Mouse (Mus musculus) gonadal fat pad, adult 2 months (tissue): Measurements from ENCODE around the gene Slc30a10. TPM values are rescaled to one million over a fixed set of nuclear protein-coding genes. Genes with fewer than 3 reads are reported as not detected.

Experiments
- DNase-seq: peaks from one replicate; pipeline ENCODE4 v3.0.0-alpha.2; 2012; ENCODE audit warnings: low read depth
- polyA plus RNA-seq: library from polyadenylated mRNA; depleted of rRNA; stranded (reverse); fragments of >200 nt; gene quantifications from 2 replicates; pipeline ENCODE4 v1.2.3, GENCODE M21; 2012

The Slc30a10 gene
- polyA plus RNA-seq, 1 experiment: 0.05 TPM

GRCm38 (mm10) chr1:185462889-185463288, 8.2 kb downstream of the Slc30a10 start:
- DNase-seq: no peak

DNA sequence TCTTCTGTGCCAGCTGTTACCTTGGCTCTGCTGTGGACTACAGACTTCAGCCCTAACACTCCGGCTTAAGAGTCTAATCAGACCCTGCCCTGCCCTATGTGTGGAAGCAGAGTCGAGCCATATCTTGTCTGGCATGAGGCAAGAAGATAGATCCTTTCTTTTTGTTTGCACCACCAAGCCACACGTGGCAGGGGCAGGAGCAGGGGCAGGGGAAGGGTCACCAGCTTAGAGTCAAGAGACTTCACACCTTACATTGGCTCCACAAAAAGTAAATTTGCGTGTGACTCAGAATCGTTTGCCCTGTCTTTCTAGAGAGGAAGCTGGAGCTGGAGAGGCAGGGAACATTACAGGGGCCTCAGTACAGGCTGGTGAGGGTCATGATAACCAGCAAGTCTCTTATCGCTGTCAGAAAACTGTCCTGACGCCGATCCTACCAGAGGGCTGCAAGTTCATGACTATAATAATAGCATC, 14.9 kb downstream of the Slc30a10 start:
- DNase-seq: no peak

- DNase-seq: no peak
Observed at GRCm38 (mm10) chr1:185472025-185472720, 17.5 kb downstream of the Slc30a10 start.

DNA sequence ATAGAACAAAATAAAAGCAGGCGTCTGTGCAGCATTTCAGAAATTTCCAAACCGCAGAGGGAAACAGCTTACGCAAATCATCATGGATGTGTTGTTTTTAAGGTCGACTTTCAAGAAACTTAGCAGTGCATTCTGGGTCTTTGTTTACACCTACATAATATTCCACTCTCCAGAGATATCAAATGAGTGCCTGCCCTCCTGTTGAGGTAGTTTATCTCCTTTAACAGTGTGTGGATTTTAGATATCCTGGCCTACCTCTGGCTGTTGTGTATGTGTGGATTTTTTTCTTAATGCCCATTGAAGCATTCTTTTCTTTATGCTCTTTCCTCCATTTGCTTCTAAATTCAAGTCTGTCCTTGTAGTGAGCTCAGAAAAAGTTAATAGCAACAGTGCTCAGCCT, 18.1 kb downstream of the Slc30a10 start:
- no peak for DNase-seq

GRCm38 (mm10) chr1:185473437-185473836, 18.8 kb downstream of the Slc30a10 start:
- DNase-seq: no peak

DNA sequence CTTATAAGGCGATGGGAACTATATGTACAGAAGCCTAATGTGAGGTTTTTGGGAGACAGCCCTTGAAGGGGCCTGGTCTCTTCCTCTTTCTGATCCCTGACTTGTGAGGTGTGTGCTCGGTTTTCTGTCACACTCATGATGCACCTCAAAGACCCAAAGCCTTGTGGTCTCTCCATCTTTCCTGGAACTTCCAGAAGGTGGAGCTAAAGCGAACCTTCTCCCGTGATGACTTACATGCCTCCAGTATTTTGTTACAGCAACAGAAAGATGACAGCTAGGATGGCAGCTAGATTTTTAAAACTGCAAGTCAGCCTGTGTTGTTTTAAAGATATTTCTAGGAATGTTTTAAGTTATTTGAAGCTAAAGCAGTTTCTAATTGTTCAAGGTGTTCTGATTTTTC, 25.2 kb downstream of the Slc30a10 start:
- no peak for DNase-seq

- DNase-seq: no peak
Observed at GRCm38 (mm10) chr1:185482001-185482761, 27.5 kb downstream of the Slc30a10 start.

DNA sequence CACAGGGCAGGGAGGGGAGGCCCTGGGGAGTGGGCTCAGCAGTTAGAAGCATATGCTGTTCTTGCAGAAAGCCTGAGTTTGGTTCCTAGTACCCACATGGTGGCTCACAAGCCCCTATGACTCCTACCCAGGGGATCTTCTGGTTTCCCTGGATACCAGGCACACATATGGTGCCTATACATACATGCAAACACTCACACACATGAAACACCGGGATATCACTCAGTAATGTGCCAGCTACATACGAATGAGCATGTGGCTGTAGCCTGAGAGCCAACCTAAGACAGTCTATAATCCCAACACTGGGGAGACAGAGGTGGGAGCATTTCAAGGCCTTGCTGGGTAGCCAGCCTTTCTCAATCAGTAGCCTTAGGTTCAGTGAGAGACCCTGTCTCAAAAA, 28.1 kb downstream of the Slc30a10 start:
- no peak for DNase-seq

GRCm38 (mm10) chr1:185483356-185484057, 28.9 kb downstream of the Slc30a10 start:
- no peak for DNase-seq

GRCm38 (mm10) chr1:185484281-185484680, 29.6 kb downstream of the Slc30a10 start:
- DNase-seq: no peak

- no peak for DNase-seq
Observed at GRCm38 (mm10) chr1:185489893-185490292, 35.2 kb downstream of the Slc30a10 start.

- no peak for DNase-seq
Observed at GRCm38 (mm10) chr1:185490603-185491002, 36.0 kb downstream of the Slc30a10 start.

DNA sequence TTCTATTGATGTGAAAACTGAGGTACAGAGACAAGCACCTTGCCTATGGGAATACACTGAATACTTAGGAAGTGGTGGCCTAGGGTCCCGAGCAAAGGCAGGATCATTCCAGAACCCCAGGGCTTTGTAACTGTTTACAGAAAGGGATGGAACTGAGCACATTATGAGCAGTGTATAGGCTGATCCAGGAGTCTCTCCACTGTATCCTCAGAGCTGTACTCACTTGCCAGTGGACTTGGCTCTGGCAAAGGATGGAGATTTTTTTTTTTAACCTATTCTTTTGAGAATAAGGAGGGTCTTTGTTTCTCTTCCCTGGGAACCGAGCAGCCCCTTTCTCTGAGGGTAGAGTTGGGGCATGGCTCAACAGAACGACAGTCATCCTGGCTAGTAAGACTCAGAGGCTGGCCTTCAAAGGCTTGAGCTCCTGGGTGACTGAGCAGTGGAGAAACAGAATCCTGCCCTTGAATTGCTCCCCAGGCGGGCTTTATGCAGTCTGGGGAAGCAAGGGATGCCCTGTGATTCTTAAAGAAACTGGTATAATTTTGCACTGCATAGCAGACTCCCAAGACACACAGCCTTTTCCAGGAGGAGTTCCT, 38.9 kb downstream of the Slc30a10 start:
- no peak for DNase-seq

GRCm38 (mm10) chr1:185496791-185497460, 42.3 kb downstream of the Slc30a10 start:
- DNase-seq: no peak

- DNase-seq: no peak
Observed at GRCm38 (mm10) chr1:185500602-185501001, 46.0 kb downstream of the Slc30a10 start.

GRCm38 (mm10) chr1:185501801-185502340, 47.2 kb downstream of the Slc30a10 start:
- no peak for DNase-seq

DNA sequence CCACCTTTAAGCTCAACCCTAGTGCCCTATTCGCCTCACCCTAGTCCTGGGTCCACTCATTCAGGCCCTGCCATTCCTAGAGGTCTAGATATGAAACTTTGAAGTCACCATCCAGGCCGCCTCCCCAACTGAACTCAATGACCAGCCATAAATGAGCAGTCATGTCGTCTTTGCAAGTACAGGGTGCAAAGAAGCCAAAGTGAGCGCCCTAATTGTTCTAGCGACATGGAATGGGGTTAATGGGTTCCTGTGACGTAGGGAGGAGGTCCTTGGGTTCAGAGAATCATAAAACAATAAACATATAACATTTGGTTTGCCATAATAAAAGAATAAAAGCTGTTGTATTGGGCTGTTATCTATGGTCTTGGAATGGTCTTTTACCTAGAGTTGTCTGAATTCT, 47.9 kb downstream of the Slc30a10 start:
- DNase-seq: no peak

GRCm38 (mm10) chr1:185509042-185509441, 54.4 kb downstream of the Slc30a10 start:
- no peak for DNase-seq

GRCm38 (mm10) chr1:185511306-185511705, 56.7 kb downstream of the Slc30a10 start:
- DNase-seq: no peak

- DNase-seq: no peak
Observed at GRCm38 (mm10) chr1:185515526-185515979, 60.9 kb downstream of the Slc30a10 start.

GRCm38 (mm10) chr1:185516041-185516440, 61.4 kb downstream of the Slc30a10 start:
- DNase-seq: no peak
